Mouse (Mus musculus) olfactory bulb, adult 2 months (tissue): Measurements from ENCODE around the gene Cib1.

ENCODE experiments used
- CTCF ChIP-seq: fragments of 200-500 bp; IDR thresholded peaks from 2 replicates; pipeline ENCODE4 v1.5.1; 2012; ENCODE audit warnings: low read depth, mild to moderate bottlenecking, low read length, moderate library complexity; ENCODE audit not compliant: insufficient read depth
- POLR2A ChIP-seq: fragments of 200-500 bp; IDR thresholded peaks from 2 replicates; pipeline ENCODE4 v1.6.1; 2012; ENCODE audit warnings: mild to moderate bottlenecking, low read depth, low read length, moderate library complexity; ENCODE audit not compliant: insufficient read depth

GRCm38 (mm10) chr7:80191455-80191854 lies 41.2 kb downstream of the Cib1 start:
- TF ChIP-seq POLR2A (no peak), CTCF (no peak)
